Mouse (Mus musculus) mouse trophoblast stem cell (cell line): ENCODE measurements around the gene Srp54a.
"Not testable (repeated sequence)": the region's sequence is repeated elsewhere in the genome, so short reads cannot be mapped to it uniquely, and the experiment has no call there.

Source experiments
- in situ Hi-C, 2 experiments: fragments of 300-500 bp; cut with MseI, MboI; formaldehyde crosslinking; loops; 2 replicates in 1 of 2; 3 replicates in 1 of 2; pipeline ENCODE4 v1.15.1; 2025

Gene Srp54a

DNA sequence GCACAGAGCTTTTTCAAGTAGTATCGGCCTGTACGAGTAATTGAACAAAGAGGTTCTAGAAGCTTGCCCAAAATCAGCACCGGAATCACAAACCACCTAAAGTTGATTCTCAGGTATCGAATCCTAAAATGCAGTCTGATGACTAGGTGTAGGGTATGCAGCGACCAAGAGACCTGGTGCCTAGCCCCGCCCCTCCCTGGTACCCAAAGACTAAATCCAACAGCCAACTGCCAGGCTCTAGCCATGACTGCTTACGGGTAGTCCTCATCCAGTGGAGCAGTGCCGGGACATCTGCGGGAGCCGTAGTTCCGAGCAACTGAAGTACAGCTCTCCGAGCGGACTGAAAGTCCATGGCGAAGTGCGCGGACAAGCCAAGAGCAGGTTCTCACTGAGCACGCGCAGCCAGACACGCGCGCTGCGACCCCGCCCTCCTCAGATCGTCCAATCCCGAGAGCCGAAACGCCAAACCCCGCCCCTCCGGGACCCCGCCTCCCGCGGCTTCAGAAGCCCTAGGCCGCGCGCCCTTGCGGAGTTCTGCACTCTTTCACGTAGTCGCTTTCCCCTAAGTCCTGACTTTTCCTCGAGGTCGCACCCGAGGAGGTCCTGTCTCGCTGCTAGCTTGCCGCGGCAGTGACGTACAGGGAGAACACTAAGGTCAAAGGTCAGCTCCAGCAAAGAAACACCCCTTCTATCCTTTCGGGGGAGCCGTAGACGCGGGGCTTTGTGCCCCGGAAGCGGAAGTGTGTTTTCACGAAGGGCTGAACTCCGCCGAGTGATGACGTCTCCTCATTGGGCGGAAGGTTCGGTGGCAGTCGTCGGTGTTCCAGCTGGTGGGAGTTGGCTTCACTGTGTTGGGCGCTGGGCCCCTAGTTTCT, at the start of gene Srp54a, which contains the start of gene 2700097O09Rik:
Srp54a (plus strand) TSS at position 537 of the 875 bp plus-strand sequence.
2700097O09Rik (minus strand) TSS at position 385 of the 875 bp plus-strand sequence.
- in situ Hi-C loops, result not testable (repeated sequence)

DNA sequence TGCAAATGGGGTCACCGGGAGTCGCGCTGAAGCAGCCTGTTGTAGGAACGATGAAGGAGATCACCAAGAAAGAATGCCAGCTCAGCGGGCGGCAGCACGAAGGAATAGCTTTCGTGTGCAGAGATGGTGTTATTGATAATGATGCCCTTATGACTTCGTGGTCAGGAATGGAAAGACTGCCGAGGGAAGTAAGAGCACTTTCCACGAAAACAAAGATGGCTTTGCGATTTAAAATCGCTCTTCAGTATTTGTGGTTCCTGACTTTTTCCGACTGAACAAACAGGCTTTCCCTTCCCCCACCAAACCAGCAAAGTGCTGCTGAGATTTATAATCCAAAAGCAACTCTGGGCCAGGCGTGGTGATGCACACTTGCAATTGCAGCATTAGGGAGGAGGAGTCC, 39.1 kb upstream of the Srp54a start:
- in situ Hi-C loops, result no loop called here

DNA sequence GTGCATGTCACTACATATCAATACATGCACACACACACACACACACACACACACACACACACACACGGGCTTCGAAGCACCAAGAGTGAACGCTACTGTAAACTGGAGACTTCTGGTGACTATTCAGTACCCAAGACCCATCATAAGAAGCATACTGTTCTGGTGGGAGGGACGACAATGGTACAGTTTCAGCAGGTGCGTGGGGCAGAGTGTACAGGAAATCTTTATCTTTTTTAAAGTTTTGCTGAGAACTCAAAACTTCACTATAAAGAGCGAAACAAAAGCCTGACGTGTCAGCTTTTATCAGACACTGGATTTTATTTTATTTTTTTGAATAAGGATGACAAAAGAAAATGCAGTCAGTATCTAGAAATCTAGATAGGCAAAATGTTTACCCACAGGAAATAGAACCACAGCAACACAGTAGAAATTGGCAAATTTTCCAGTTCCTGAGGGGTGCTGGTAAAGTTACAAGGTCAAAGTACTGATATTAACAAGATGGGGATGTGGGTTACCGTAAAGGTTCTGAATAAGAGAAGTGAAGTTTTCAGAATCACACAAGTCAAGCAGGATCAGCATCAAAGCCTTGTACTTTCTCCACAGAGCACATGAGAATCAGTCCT, 30.2 kb upstream of the Srp54a start:
- in situ Hi-C loops, result no loop called here

DNA sequence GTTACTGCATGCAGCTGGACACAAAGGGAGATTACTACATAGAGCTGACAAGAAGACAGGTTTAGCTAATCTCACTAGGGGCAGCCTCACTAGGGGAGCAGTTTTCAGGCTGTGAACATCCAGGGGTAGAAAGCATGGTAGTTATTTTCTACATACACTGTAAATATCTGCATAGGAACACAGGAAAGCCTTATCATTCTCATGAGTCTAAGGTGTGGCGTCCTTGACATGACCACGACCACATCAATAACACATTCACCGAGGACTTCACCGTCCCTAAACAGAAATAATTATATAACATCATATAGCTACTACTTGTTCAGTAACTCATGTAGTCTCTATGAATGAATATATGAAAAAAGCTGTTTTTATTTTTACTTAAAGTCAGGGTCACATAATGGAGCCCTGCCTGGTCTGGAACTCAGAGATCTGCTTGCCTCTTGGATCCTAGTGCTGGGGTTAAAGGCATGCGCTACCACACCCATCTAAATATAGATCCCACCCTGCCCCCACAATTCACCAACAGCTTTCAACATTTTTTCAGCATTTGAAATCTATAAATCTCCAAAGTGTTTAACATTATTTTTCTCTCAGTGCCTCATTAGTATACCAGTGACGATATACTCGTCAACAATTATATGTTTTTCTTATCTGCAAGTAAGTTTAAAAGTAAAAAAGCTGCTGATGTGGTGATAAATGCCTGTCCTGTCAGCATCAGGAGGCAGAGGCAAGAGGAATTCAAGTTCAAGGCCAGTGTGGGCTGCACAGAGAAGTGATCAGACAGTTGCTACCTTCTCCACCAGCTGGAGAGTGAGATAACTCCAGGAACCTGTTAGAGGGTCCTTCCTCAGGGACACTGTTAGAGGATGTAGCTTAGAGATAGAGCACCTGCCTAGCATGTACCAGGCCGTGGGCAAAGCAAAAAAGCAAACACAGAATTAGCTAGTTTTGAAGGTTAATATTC, 28.6 kb upstream of the Srp54a start:
- in situ Hi-C loops, result no loop called here

DNA sequence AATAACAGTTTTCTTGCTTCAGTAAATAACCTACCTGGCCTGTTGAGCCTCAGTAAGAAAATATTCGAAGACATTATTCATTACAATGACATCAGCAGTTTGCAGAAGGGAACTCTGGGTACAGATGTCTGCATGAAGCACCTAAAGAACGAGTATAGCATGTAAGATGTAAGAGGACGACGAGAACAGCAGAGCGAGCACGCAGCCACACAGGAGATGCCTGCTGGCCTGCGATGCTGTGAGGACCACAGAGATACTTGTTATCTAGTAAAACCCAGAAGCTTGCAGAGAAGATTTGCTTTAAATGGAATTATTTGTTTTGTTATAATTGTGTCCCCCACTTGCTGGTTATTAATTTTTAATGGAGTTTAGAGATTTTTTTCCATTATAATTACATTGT, 26.8 kb upstream of the Srp54a start:
- in situ Hi-C loops, result no loop called here

DNA sequence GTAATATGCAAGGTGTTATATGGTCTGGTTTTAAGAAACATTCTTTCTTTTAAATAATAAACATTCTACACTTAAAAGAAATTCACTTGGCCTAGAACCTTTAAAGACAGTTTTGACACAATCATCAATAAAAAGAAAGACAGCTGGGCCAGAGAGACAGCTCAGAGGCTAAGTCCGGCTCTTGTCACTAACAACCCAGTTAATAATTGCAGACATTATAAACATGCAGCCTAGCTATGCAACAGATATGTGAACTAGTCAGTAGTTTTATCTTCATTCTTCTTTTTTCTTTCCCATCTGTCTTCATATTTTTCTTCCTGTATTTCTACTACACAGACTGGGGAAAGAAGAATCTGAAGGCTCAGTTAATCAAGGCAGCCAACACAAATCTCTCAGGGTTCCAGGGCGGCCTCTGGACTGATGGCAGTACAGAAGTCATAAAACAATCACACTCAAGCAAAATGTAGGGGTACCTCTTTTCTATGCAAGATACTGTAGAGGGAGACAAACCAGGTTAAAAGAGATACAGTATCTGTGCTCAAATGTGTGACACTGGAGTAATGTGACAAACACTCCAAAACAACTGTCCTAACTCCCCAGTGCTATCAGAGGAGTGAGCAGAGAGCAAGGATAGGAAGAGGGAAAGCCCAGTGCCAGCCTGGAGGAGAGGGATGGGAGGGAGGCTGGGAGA, 25.4 kb upstream of the Srp54a start:
- in situ Hi-C loops, result no loop called here

DNA sequence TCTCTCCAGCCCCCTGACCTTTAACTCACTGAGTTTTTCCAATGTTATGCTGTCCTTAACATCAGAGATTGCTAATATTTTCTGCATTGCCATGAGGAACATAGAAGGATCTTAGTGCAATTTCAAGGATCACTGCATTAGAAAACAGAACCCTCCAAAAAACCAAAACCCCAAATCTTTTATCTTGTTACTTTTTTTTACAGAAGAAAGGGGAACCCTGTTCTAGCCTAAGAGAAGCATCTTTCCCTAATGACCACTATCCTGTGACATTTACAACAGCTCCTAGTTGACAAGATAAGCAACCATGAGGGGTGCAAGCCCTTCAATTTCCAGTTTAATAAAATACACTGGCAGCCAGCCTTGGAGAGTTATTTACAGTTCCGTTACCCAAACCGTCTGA, 23.4 kb upstream of the Srp54a start:
- in situ Hi-C loops, result no loop called here

DNA sequence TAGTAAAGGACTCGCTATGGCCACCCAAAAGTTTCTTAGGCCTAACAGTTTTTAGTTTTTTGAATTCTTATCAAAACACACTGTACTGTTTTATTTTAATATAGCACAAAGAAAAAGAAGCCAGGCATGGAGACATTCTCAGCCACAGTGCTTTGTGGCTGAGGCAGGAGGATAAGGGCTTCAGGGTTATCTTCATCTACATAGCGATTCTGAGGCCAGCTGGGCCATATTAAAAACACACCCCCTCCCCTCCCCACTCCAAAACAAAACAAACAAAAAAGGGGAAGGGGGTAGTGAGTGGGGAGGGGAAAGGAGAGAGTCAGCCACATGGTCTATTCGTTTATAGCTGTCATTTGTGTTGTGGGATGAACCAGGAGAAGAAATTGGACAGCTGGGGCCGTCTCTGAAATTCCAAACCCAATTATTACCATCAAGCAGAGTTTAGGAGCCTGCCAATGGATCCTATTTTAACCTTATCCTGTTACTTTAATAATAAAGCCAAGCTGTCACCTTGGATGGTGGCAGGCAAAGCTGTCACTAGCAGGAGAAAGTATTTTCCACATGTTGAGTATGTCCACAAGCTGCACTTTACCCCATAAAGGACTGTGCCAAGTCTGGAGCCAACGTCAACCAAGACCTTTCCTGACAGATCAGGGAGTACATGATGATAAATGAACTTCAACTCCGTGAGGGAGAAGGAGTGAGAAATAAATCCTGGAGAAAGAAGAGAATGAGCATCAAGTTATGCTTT, 21.0 kb upstream of the Srp54a start:
- in situ Hi-C loops, result no loop called here

DNA sequence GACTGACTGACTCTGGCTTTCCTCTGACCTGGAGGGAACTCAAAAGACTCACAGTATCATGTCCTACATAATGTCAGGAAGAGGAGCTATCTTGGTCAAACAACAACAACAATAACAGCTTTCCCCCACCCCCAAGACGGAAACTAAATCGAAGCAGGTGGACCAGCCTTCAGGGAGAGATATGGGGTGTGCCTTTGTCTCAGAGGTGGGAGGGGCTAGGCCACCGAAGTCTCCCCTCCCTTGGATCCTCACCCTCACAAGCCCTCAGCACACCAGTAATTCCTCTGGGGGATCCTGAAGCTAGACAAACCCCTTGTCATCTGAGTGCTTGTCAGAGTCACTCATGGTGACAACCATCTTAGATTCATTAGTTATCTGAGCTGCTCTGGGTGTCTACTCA, 20.2 kb upstream of the Srp54a start:
- in situ Hi-C loops, result no loop called here

DNA sequence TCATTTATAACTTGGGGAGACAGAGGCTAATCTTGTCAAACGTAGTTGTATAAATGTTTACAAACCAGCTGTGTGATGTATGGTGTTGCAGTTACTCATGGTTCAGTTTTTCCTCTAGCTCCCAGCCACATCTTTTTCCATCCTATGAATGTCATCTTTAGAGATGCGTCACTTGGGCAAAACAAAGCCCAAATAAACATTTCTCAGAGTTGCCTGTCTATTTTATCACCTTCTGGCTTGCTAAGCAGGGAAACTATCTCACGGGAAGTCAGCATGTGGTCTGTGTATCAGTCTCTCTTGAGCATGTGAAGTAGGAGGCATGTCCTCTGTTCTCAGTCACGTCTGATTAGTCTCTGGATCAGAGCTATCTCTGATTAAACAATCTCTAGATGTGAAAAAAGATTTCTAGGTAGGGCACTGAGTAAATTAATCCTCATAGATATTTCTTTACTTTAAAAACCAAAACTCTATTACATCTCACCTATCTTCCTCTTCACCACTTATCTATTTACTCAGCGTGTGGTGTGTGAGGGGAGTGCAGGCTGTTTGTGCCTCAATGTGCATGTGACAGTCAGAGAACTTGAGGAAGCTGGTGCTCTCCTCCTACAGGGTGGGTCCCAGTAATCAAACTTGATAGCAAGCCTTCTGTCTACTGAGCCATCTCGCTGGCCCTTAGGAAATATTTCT, 19.7 kb upstream of the Srp54a start:
- in situ Hi-C loops, result no loop called here

DNA sequence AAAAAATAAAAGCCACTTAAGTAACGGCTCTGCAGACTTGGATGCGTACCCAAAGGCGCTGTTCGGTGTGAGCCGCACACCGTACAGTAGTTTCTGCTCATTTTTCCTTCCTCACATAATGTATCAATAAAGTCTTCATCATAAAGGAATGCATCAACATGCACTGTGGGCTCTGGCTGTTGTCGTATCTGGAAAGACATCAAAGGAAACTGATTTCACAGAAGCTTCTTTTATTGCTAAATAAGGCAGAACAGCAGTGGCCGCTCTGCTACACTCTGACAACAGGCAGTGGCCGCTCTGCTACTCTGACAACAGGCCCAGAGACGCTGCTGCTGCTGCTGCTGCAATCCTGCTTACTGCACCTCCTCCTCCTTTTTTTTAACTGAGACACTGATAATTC, 19.1 kb upstream of the Srp54a start:
- in situ Hi-C loops, result no loop called here

DNA sequence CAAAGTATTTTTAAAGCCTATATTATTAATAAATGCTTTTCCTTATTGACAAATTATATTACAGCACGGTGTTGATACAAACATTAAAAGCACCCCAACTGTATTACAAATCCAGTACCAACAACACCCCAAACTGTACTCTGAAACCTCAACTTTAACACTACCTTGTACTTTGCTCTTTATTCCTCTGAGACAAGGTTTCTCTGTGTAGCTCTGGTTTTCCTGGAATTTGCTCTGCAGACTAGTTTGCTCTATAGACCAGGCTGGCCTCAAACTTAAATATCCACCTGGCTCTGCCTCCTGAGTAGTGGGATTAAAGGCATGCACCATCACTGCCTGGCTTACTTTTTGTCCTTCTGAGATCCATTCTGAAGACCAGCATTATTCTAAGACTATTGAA, 17.9 kb upstream of the Srp54a start:
- in situ Hi-C loops, result no loop called here

DNA sequence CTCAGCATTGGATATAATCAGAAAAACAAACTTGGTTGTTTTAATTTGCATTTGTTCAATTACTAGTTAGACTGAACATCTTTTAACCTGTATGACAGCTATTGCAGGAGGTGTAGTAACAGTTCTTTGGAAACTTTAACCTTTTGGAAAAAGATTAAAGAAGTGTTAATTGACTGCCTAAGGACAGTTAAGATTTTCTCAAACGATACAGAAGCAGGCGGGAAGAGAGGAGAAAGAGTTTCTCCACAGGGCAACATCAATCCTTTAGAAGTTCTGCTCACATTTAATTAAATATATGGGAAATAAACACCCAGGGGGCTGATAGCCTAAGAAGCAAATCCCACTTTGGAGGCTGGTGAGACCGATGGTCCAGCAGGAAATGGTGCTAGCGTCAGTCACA, 7.6 kb upstream of the Srp54a start:
- in situ Hi-C loops, result no loop called here

DNA sequence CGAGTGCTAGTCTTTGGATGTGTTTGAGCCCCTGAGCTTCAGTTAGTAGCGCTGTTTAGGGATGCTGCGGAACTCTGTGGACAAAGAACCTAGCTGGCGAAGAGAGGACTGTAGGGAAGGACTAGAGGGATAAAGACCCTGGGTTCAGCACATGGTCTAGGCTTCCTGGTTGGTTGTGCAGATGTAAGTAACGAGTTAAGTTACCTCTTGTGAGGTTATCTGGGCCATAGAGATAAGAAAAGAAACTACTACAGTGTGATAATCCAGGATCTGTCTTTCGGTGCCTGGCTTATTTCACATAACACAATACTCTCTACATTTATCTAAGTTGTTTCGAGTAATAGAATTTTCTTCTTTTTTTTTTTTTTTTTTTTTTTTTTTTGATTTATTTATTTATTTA, 6.4 kb upstream of the Srp54a start:
- in situ Hi-C loops, result no loop called here

DNA sequence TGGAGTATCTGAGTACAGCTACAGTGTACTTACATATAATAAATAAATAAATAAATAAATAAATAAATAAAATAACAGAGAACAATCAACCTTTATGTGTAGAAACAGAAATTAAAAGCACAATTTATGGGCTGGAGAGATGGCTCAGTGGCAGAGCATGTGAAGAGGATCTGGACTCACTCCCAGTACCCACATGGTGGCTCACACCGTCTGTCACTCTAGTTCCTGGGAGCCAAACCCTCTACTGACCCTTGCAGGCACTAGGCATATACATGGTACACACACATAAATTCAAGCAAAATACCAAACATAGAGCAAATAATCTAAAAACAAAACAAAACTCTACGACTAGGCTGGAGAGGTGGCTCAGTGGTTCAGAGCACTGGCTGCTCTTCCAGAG, 4.8 kb upstream of the Srp54a start:
- in situ Hi-C loops, result no loop called here

DNA sequence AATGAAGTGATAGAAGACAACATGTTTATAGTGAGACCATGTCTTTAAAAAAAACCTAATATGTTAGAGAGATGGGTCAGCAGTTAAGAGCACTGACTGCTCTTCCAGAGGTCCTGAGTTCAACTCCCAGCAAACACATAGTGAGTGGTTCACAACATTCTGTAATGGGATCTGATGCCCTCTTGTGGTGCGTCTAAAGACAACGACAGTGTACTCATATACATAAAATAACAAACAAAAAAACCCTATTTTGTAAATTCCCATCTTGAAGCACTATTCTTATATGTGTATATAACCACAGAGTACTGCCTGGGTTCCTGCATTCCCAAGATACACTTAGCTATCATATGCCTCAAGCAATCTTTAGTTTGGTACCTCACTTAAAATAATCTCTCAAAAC, 1.4 kb upstream of the Srp54a start:
- in situ Hi-C loops, result not testable (repeated sequence)

DNA sequence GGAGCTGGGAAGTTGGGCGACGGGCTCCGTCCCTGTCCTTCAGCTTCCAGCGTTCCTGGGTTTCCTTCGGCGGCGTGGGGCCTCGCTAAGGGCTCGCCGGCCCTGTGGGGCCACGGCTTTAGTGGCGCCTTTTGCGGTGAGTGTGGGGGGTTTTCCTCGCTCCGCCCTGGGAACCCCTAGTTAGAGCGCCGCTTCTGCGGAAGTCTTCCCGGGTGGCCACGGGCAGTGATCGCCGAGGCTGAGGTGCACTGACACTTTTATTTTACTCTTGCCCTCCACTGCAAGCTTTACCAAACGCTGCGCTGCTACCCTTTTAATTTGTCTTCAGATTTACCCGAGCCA, 510 bp downstream of the Srp54a start:
- in situ Hi-C loops, result not testable (repeated sequence)

DNA sequence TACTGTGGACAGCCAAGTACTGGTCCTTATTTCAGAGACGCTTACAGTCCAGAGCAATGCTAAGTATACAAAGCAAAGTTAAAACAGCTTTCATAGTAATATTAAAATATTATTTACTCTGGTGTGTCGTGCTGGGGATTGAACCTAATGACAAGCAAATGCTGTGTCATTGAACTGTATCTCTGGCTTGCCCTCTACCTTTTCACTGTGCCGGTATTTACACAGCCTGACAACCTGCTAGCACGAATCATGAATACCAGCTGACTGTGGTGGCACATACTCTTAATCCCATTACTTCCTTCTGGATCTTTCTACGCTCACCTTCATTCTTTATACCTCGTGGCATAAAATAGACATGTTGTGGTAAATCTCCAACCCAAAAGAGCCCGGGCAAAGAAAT, 12.1 kb downstream of the Srp54a start:
- in situ Hi-C loops, result not testable (repeated sequence)

DNA sequence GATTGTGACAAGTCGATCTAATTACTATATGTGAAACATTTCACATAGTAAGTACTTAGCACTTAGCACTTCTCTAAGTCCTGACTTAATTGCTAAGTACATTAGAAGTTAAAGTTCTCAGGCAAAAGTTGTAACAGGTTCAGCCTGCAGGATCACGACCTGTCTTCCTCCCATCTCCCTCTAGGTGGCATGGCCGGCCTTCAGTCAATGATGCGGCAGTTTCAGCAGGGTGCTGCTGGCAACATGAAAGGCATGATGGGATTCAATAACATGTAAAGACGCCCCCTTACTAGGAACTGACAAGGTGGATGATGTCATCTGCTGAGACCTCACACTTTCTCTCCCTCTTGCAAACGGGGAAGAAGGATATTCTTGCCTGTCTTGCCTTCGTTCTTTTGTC, 32.6 kb downstream of the Srp54a start:
- in situ Hi-C loops, result not testable (repeated sequence)

DNA sequence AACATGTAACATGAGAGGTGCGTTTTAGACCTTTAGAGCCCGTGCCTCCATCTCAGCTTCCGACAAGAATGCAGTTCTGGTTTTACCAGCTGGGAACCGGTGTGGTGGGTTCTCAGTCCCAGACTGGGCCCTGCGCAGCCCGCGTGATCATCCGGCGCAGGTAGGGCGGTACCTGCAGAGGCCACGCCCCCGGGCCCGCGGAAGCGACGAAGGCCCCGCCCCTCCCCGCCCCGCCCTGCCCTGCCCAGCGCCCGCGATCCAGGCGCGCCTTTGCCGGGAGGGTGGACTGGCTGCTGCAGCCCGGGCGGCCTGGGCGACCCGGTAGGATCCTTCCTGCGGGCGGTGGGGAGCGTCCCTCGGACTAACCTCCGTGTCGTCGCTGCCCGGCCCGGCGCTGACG, 44.2 kb downstream of the Srp54a start, which contains the start of gene Fam177a:
Fam177a (plus strand) TSS at position 228 of the 400 bp plus-strand sequence.
- in situ Hi-C loops, result not testable (repeated sequence)
